Mouse (Mus musculus): ENCODE data around the gene Gm20388.

GRCm38 (mm10) chr8:120531775-120532516 is 621.3 kb downstream of the Gm20388 start:
- TF ChIP-seq CTCF (IDR thresholded peaks at IDR 0.05; ENCODE audit: insufficient read depth, low read depth, low read length) (no peak), POLR2A (IDR thresholded peaks at IDR 0.05; ENCODE audit: insufficient read depth, low read depth, low read length) (no peak)

Data from olfactory bulb, adult 2 months (tissue).